Mouse (Mus musculus): ENCODE data around the gene Zc3h12a.

- no peak for TF ChIP-seq CTCF (IDR thresholded peaks at IDR 0.05; ENCODE audit: low read depth, low read length)
- TF ChIP-seq POLR2AphosphoS5 (IDR thresholded peaks at IDR 0.05; ENCODE audit: insufficient replicate concordance, low read depth, low read length): no peak
- TF ChIP-seq TAL1 (conservative IDR thresholded peaks at IDR 0.05; ENCODE audit: low read depth, low read length): no peak
These were observed 3.9 kb upstream of the Zc3h12a start for GRCm38 (mm10) chr4:125131493-125131892.
